Mouse (Mus musculus): ENCODE measurements at regions not wholly inside any gene's neighbourhood (a gene's known extent, or its start where the extent isn't known, plus 50 kb on each side); places are given as distances from the start of the nearest gene placed in this dataset.

- DNase-seq (ENCODE audit: low read depth, low spot score): no peak
Observed at GRCm38 (mm10) chr6:118285246-118285645, 87.7 kb upstream of the Ret start.

DNA sequence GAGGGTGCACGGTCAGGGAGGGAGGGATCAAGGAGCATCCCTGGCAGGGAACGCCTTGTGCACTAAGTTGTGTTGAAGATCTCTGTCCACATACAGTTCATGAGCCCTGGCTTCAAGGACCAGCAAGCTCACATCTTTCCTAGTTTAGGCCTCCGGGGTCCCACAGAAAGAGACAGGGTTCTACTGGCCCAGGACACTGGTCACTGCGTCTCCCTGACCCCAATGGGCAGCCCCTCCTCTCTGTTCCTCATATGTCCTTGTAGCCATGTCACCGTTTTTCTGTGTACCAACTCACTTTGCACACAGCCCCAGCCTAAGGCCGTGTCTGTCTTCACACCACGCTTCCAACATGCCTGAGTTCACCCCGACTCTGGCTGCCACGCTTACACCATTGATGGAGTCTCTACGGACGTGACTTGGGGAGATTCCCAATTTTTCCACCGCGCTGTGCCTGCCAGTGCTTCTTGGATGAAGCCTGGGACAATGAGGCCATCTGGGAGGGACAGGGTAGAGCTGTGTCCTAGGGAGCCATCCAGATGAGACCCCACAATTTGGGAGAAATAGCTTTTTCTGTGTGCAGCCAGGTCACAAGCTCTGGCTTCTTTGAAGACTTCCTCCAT, 86.5 kb upstream of the Ret start:
- no peak for DNase-seq (ENCODE audit: low read depth, low spot score)

DNA sequence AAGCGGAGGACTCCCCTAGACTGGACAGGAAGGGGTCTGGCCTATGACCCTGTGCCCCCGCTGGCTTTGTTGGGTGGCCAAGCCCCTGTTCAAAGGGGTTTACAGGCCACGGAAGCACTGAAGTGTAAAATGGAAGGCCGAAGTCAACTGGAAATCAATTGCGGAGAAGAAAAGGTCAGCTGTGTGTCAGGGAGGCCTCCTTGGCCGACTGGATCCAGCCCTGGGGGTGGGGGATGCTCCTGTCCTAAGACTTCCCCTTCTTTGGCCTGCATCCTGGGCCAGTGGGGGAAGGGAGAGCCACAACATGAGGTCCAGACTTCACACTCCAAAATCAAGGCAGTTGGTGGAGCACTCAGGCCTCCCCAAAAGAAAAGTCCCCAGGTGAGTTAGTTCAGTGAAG, 66.4 kb upstream of the Ret start:
- no peak for DNase-seq (ENCODE audit: low read depth, low spot score)

DNA sequence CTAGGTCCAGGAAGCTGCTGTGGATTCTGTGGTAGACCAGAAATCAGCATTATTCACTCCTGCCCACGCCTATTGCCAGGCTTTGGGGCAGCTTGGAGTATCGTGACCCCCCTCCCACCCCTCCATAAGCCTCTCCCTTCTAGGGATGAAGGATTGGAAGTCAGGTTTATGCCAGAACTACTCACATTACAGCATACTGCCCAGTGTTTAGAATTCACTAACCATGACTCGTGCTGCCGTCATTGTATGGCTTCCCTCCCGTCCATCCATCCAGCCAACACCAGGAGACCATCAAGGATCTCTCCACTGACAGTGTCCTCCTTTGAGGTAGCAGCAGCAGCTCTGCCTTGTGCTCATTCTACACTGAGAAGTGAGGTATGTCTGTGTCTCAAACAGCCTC, 62.4 kb upstream of the Ret start:
- DNase-seq (ENCODE audit: low read depth, low spot score): no peak

DNA sequence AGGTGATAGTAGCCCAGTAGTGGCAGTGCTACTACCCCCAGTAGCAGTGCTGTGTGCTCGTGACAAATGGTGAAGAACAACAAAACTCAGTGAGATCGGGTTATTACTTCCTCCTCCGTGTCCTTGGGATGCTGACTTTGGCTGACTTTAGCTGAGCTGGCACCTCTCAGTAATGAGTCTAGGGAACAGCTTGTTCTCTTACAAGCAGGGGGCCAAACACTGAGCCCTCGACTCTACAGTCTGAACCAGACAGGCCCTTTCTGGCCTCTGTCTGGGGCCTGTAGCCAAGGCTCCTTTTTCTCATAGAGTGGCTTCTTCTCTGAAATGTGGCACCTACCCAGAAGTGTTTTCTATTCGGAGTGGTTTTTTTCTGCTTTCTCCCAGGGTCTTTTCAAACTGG, 57.4 kb upstream of the Ret start:
- DNase-seq (ENCODE audit: low read depth, low spot score): no peak

GRCm38 (mm10) chr6:118252711-118253110, 55.2 kb upstream of the Ret start:
- no peak for DNase-seq (ENCODE audit: low read depth, low spot score)

- DNase-seq (ENCODE audit: low read depth, low spot score): no peak
Observed at GRCm38 (mm10) chr6:118251131-118251530, 53.6 kb upstream of the Ret start.

DNA sequence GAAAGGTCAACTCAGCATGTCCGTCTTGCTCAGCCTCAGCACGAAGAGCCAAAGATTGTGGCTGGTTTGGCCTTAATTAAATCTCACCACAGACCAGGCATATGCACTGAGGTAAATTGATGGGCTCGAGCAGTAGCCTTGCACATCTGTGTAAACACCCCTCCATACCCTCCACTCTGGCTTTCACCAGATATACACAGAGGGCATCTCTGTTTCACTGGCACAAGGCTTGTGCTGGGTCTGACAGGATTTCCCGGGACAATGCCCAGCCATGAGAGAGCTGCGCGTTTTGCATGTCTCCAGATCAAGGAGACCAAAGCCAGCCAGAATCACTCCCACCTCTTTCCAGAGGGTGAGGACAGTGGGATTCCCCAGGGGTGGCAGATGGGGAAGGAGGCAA, 52.5 kb upstream of the Ret start:
- no peak for DNase-seq (ENCODE audit: low read depth, low spot score)
